Mouse (Mus musculus) midbrain, embryonic 16.5 days (tissue): ENCODE measurements around the gene Ltbp2. TPM values are rescaled to one million over a fixed set of nuclear protein-coding genes. Genes with fewer than 3 reads are reported as not detected.

ENCODE experiments used
- ATAC-seq: fragments of 200-750 bp; cut with Nextera tagmentation; 2 replicates; pipeline ENCODE4 v1.8.0; 2017; ENCODE audit warnings: moderate TSS enrichment
- H3K27ac ChIP-seq: fragments of 300-500 bp; sonication (generic); 2 replicates; pipeline ENCODE4 v1.5.1; 2014; ENCODE audit warnings: mild to moderate bottlenecking, low read length, mixed read lengths
- H3K27me3 ChIP-seq: fragments of 300-500 bp; sonication (generic); 2 replicates; pipeline ENCODE4 v1.6.1; 2014; ENCODE audit warnings: low read depth, low read length, mixed read lengths; ENCODE audit not compliant: control insufficient read depth, insufficient read depth
- H3K36me3 ChIP-seq: fragments of 300-500 bp; sonication (generic); 2 replicates; pipeline ENCODE4 v1.6.1; 2014; ENCODE audit warnings: mild to moderate bottlenecking, low read length, moderate library complexity, mixed read lengths; ENCODE audit not compliant: control insufficient read depth, insufficient read depth
- H3K4me1 ChIP-seq: fragments of 300-500 bp; sonication (generic); 2 replicates; pipeline ENCODE4 v1.6.1; 2014; ENCODE audit warnings: mild to moderate bottlenecking, low read length, mixed read lengths; ENCODE audit not compliant: control insufficient read depth, insufficient read depth
- H3K4me2 ChIP-seq: fragments of 300-500 bp; sonication (generic); 2 replicates; pipeline ENCODE4 v1.6.1; 2014; ENCODE audit warnings: mild to moderate bottlenecking, low read length, mixed read lengths
- H3K4me3 ChIP-seq: fragments of 300-500 bp; sonication (generic); 2 replicates; pipeline ENCODE4 v1.5.1; 2014; ENCODE audit warnings: low read depth, mild to moderate bottlenecking, low read length, moderate library complexity, mixed read lengths
- H3K9ac ChIP-seq: fragments of 300-500 bp; sonication (generic); 2 replicates; pipeline ENCODE4 v1.6.1; 2014; ENCODE audit warnings: low read depth, low read length, mixed read lengths
- H3K9me3 ChIP-seq: fragments of 300-500 bp; sonication (generic); replicated peaks from 2 replicates; pipeline ENCODE4 v1.6.1; 2014; ENCODE audit warnings: mild to moderate bottlenecking, low read length, mixed read lengths; ENCODE audit not compliant: control insufficient read depth, poor library complexity, severe bottlenecking
- WGBS: fragments of 180-500 bp; shearing (Covaris S2); extraction: QIAGEN DNeasy Blood & Tissue Kit; methylation state at CpG from one replicate; pipeline ENCODE4 v1.1.7; 2014; 5-methylcytosine and 5-hydroxymethylcytosine counted together
- polyA plus RNA-seq: library from polyadenylated mRNA; unstranded; fragments of >200 nt; fragmentation: Nextera tagmentation; extraction: Ambion mirVana; gene quantifications from 2 replicates; pipeline ENCODE4 v1.2.1, GENCODE M21; 2015

The Ltbp2 gene
- polyA plus RNA-seq, 1 experiment from 2014 or later, result 0.11 TPM

DNA sequence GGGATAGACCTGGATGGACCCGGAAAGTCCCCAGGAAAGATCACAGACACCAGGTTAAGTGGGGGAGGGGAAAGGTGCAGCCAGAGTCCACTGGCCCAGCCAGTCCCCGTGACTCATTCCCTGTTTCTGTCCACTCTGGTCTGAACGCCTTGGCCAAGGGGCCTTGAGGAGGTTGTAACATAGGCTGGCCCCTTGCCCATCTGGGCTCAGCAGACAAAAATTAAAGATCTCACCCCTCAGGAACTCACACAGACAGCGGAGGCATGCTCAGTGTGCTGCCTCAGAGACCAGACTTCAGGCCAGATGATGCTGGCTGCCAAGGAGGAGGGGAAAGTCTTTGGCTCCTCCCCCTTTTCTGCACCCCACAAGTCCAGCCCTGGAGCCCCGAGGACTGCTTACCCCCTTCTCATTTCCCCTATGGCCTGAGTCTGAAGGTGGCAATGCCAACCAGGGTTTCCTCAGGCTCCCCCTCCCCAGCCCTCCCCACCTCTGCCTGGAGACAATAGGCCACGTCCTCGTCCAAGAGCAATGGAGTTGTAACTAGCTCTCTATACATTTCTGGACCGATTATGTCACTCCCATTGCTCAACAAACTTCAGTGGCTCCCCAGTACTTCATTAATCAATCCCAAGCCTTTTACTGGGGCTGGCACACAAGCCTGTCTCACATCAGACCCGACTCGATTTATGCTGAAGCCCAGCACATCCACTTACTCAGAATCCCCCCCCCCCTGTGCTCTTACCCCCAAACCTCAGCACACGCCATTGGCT lies 9.0 kb upstream of the Ltbp2 start:
- Histone ChIP-seq H3K36me3 (no peaks in the 10 kb centered on the region), H3K4me3 (no peak overlapping the region), H3K4me2 (no peak overlapping the region), H3K9ac (no peak overlapping the region), H3K4me1 (no peaks in the 10 kb centered on the region), H3K9me3 (no peaks in the 10 kb centered on the region), H3K27me3 (no peaks in the 10 kb centered on the region; the same call in 1 of the 2 replicates), H3K27ac (no peak overlapping the region)
- 77% methylated on average over 11 of the region's 11 CpGs for WGBS
- ATAC-seq, result no peak

DNA sequence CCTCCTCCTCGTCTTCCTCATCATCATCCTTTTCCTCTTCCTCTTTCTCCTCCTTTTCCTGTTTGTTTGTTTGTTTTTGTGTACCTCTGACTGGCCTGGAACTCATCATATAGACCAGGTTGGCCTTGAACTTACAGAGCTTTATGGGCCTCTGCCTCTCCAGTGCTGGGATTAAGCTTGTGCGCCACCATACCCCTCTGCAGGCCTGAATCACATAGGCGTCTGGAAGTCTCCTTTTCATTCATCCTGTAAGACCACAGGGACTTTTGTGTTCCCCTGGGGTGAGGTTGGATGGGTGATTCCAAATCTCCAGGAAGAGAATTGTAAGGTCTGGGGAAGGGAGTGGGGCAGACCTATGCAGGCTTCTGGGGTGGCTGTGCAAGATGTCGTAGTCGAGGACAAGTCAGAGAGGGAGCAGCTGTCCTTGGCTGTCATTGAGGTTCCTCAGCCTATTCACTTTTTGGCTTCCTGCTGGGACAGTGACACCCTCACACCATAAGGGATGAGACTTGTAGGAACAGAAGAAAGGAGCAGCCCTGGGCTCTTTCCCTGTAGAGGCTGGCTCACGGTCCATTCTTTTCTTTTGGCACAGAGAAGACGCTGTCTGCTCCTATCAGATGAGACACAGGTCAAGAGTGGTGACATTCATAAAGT lies 8.2 kb upstream of the Ltbp2 start:
- Histone ChIP-seq H3K4me1 (no peaks in the 10 kb centered on the region), H3K9ac (no peak overlapping the region), H3K36me3 (no peaks in the 10 kb centered on the region), H3K27ac (no peak overlapping the region), H3K4me3 (no peak overlapping the region), H3K4me2 (no peak overlapping the region), H3K9me3 (no peaks in the 10 kb centered on the region), H3K27me3 (no peaks in the 10 kb centered on the region; the same call in 1 of the 2 replicates)
- WGBS, result 83% methylated on average over 7 of the region's 7 CpGs
- no peak for ATAC-seq

DNA sequence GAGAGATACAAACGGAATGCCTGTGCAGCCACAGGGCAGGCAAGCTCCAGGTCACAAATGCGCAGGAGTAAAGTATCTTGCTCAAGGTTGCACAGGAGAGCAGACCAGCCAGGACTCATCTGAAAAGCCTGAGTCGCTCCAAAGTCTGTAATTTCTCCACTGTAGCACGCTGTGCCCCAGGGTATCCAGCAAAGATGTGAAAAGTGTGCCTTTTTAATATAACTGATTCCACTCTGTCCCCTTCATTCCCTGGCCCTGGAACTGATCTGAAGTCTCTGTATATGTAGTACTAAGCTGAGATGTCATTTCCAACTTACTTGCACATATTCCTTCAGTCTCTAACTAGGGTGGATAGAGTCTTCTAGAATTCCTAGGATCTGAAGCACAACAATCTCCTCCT lies 6.5 kb upstream of the Ltbp2 start:
- Histone ChIP-seq H3K27ac (no peak overlapping the region), H3K4me2 (no peak overlapping the region), H3K4me1 (no peaks in the 10 kb centered on the region), H3K9ac (no peak overlapping the region), H3K27me3 (peaks cover 12% of the 10 kb centered on the region; the same call in 1 of the 2 replicates), H3K4me3 (no peak overlapping the region), H3K9me3 (no peaks in the 10 kb centered on the region), H3K36me3 (no peaks in the 10 kb centered on the region)
- no peak for ATAC-seq
- 82% methylated on average over 4 of the region's 4 CpGs for WGBS

DNA sequence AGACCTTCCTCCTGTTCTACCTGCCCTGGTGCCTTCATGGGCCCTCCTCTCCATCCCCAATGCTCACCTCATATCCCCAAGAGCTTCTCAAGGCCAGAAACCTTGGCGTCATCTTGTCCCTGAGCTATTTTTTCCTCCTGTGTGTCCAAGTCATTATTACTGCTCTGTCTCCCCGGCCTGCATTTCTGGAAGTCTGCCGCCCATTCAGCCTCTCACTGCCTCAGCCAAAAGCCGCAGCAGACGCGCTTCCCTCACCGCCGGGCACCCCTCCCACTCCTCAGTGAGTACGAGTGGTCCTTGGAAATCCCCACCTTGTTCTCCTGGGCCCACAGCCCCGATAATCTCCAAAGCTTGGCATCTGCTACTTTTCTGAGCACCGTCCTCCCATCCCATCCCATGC lies 3.8 kb upstream of the Ltbp2 start:
- ATAC-seq, result no peak
- Histone ChIP-seq H3K36me3 (no peaks in the 10 kb centered on the region), H3K27me3 (peaks cover 38% of the 10 kb centered on the region), H3K4me3 (no peak overlapping the region), H3K9ac (no peak overlapping the region), H3K4me2 (no peak overlapping the region), H3K27ac (no peak overlapping the region), H3K9me3 (no peaks in the 10 kb centered on the region), H3K4me1 (peaks cover 8% of the 10 kb centered on the region; the same call in 1 of the 2 replicates)
- 42% methylated on average over 11 of the region's 11 CpGs for WGBS

DNA sequence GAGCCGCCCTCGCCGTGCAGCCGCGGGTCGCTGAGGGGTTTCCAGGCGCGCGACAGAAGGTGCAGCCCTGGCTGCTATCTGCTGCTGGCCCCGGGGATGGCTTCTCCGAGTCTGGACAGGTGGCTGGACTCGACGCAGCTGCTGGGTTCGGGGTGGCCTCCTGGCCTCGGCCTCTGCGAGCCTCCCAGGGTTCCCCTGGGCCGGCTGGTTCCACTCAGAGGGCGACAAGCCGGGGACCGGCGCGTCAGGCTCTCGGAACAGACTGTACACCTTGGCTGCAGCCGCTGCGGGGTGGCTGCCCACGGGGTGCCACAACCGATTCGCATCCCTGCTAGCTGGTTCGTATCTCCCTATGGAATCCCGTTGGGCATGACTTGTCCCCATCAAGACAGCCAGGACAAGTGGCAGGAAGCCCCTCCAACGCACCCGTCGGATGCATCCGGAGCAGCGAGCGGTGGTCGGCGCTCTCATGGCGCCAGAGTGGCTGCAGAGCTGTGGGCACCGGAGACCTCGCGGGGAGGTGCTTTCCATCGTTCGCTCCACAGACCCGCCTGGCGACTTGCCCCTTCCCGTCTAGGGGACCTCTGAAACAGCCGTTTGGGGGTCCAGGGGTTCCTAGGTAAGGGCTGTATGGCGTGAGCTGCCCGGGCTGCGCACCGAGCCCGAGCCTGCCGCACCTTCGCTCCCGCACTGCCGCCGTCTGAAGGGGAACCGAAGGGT lies 411 bp downstream of the Ltbp2 start:
- no peak for ATAC-seq
- no peaks in the 10 kb centered on the region for H3K36me3 ChIP-seq
- no peak overlapping the region for H3K9ac ChIP-seq
- peaks cover 8% of the 10 kb centered on the region; the same call in 1 of the 2 replicates for H3K4me1 ChIP-seq
- H3K9me3 ChIP-seq, result no peaks in the 10 kb centered on the region
- peaks cover 52% of the 10 kb centered on the region for H3K27me3 ChIP-seq
- H3K4me2 ChIP-seq, result peak overlapping the region; percentile 36
- no peak overlapping the region for H3K27ac ChIP-seq
- peak overlapping the region; percentile 25 for H3K4me3 ChIP-seq
- 1% methylated on average over 58 of the region's 59 CpGs for WGBS

DNA sequence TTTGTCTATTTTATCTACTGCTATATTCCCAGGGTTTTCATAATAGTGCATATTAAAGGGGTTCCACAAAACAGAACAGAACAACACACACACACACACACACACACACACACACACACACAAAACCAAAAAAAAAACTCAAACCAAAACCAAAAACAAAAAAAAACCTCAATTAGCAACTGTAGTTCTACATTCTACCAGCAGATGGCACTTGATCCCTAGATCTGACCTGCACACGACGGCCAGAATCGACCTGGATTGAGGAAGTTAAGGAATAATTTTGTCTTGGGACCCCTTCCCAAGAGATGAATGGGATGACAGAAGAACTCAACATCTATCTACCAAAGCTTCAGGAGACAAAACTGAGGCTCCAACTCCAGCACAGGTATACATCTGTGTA lies 2.9 kb downstream of the Ltbp2 start:
- no peak for ATAC-seq
- H3K4me3 ChIP-seq, result no peak overlapping the region
- H3K9ac ChIP-seq, result no peak overlapping the region
- WGBS, result 0% methylated on average over 3 of the region's 3 CpGs
- peaks cover 45% of the 10 kb centered on the region for H3K27me3 ChIP-seq
- no peak overlapping the region for H3K27ac ChIP-seq
- peaks cover 8% of the 10 kb centered on the region; the same call in 1 of the 2 replicates for H3K4me1 ChIP-seq
- H3K9me3 ChIP-seq, result no peaks in the 10 kb centered on the region
- H3K36me3 ChIP-seq, result no peaks in the 10 kb centered on the region
- no peak overlapping the region for H3K4me2 ChIP-seq

DNA sequence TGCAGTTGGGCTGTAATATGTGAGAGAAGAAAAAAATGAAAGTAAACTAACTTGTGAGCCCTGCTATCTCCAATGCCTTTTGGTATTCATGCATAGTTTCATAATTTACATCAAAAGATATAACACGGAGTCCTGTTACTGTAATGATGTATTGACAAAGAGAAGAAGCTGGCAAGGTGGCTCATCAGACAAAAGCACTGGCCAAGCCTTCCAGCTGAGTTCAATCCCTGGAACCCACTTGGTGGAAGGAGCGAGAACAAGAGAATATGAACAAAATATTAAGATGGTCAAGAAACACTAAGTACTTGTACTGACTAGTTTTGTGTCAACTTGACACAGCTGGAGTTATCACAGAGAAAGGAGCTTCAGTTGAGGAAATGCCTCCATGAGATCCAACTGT lies 4.0 kb downstream of the Ltbp2 start:
- Histone ChIP-seq H3K9me3 (no peaks in the 10 kb centered on the region), H3K4me3 (no peak overlapping the region), H3K4me1 (peaks cover 8% of the 10 kb centered on the region; the same call in 1 of the 2 replicates), H3K36me3 (no peaks in the 10 kb centered on the region), H3K27ac (no peak overlapping the region), H3K4me2 (no peak overlapping the region), H3K27me3 (peaks cover 34% of the 10 kb centered on the region), H3K9ac (no peak overlapping the region)
- no peak for ATAC-seq
- WGBS, result 64% methylated on average over 2 of the region's 2 CpGs

DNA sequence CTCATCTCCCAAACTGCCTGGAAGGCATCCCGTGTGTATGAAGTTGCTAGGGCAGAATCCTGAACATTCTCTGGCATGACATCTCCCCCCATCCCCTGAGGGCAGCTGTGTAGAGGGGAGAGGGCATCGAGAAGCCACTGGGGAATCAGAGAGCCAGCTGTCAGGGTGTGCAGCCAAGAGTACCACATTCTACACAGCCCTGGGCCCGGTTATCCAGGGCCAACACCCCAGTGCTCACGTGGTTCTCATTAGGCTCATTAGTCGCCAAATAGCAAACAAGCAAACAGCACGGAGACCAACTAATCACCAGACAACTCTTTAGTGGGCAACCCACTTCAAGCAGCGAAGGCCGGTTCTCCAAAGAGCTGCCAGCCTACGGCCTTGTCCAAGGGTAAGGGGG lies 10.9 kb downstream of the Ltbp2 start:
- WGBS, result 86% methylated on average over 9 of the region's 9 CpGs
- no peak overlapping the region for H3K4me3 ChIP-seq
- no peaks in the 10 kb centered on the region for H3K36me3 ChIP-seq
- no peak for ATAC-seq
- no peaks in the 10 kb centered on the region for H3K9me3 ChIP-seq
- no peak overlapping the region for H3K9ac ChIP-seq
- no peaks in the 10 kb centered on the region for H3K27me3 ChIP-seq
- no peak overlapping the region for H3K4me2 ChIP-seq
- H3K27ac ChIP-seq, result no peak overlapping the region
- no peaks in the 10 kb centered on the region for H3K4me1 ChIP-seq

DNA sequence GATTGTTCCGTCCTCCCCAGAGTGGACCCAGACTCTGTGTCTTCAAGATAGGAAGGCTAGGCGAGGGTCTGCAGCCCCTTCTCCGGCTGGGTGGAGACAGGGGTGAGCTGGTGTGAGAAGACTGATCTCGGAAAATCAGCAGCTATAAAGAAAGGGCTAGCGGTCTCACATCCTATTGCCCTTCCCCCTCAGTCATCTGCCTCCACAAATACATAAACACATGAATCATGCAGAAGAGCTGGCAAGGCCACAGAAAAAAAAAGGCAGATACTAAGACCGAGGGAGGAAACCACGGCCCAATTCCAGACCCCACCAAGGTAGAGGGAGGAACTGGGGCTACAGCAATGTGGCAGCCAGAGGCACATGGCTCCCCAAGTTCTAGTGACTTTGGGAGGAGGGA lies 11.5 kb downstream of the Ltbp2 start:
- Histone ChIP-seq H3K27ac (no peak overlapping the region), H3K4me1 (no peaks in the 10 kb centered on the region), H3K4me3 (no peak overlapping the region), H3K9me3 (no peaks in the 10 kb centered on the region), H3K27me3 (no peaks in the 10 kb centered on the region), H3K9ac (no peak overlapping the region), H3K36me3 (no peaks in the 10 kb centered on the region), H3K4me2 (no peak overlapping the region)
- WGBS, result 74% methylated on average over 7 of the region's 7 CpGs
- no peak for ATAC-seq
